Mouse (Mus musculus) liver, adult 2 months (tissue): ENCODE measurements around the gene Zbtb46. TPM values are rescaled to one million over a fixed set of nuclear protein-coding genes. Genes with fewer than 3 reads are reported as not detected.

Source experiments
- DNase-seq: peaks from one replicate; pipeline ENCODE4 v3.0.0-alpha.2; 2011; ENCODE audit warnings: low read depth, low spot score; ENCODE audit errors: extremely low read depth
- H3K27ac ChIP-seq: fragments of 200-500 bp; replicated peaks from 2 replicates; pipeline ENCODE4 v1.5.1; 2012; ENCODE audit warnings: low read depth, mild to moderate bottlenecking, control low read depth, inconsistent platforms, low read length; ENCODE audit not compliant: insufficient read depth
- H3K27me3 ChIP-seq: fragments of 200-500 bp; 2 replicates; pipeline ENCODE4 v1.6.1; 2012; ENCODE audit warnings: mild to moderate bottlenecking, moderate library complexity, low read length, inconsistent platforms; ENCODE audit not compliant: control insufficient read depth, insufficient read depth
- H3K36me3 ChIP-seq: fragments of 200-500 bp; 2 replicates; pipeline ENCODE4 v1.6.1; 2012; ENCODE audit warnings: low read length, inconsistent platforms; ENCODE audit not compliant: control insufficient read depth, insufficient read depth
- H3K4me1 ChIP-seq: fragments of 200-500 bp; 2 replicates; pipeline ENCODE4 v1.6.1; 2011; ENCODE audit warnings: low read length; ENCODE audit not compliant: control insufficient read depth, insufficient read depth
- H3K4me3 ChIP-seq: fragments of 200-500 bp; 2 replicates; pipeline ENCODE4 v1.5.1; 2011; ENCODE audit warnings: low read depth, mild to moderate bottlenecking, control low read depth, low read length, moderate library complexity; ENCODE audit not compliant: insufficient read depth
- H3K79me2 ChIP-seq: fragments of 200-500 bp; 2 replicates; pipeline ENCODE4 v1.6.1; 2012; ENCODE audit warnings: inconsistent platforms, mild to moderate bottlenecking, low read length, moderate library complexity; ENCODE audit not compliant: control insufficient read depth, insufficient read depth
- H3K9ac ChIP-seq: fragments of 200-500 bp; 2 replicates; pipeline ENCODE4 v1.6.1; 2012; ENCODE audit warnings: low read depth, mild to moderate bottlenecking, control low read depth, inconsistent platforms, low read length
- CTCF ChIP-seq: fragments of 200-500 bp; IDR thresholded peaks from 2 replicates; pipeline ENCODE4 v1.5.1; 2011; ENCODE audit warnings: low read depth, low read length, control low read depth
- POLR2A ChIP-seq: fragments of 200-500 bp; IDR thresholded peaks from 2 replicates; pipeline ENCODE4 v1.6.1; 2011; ENCODE audit warnings: low read length, control low read depth; ENCODE audit not compliant: insufficient read depth; ENCODE audit errors: extremely low read depth
- WGBS: fragments of 180-500 bp; shearing (Covaris S2); methylation state at CpG from one replicate; pipeline ENCODE4 v1.1.7; 2018; 5-methylcytosine and 5-hydroxymethylcytosine counted together
- polyA plus RNA-seq: library from polyadenylated mRNA; depleted of rRNA; stranded (reverse); fragments of >200 nt; gene quantifications from 2 replicates; pipeline ENCODE4 v1.2.3, GENCODE M21; 2012
- total RNA-seq: library from RNA; depleted of rRNA; stranded (reverse); fragments of >200 nt; gene quantifications from 2 replicates; pipeline ENCODE4 v1.2.3, GENCODE M21; 2014

The Zbtb46 gene
- total and polyA plus RNA-seq, 2 experiments, result 2.8 to 5.3 TPM

GRCm38 (mm10) chr2:181494266-181494945 lies 35.2 kb upstream of the Zbtb46 start:
- no peak overlapping the region for H3K27ac ChIP-seq
- 84% methylated on average over 26 of the region's 26 CpGs for WGBS
- no peak overlapping the region for H3K9ac ChIP-seq
- no peaks in the 10 kb centered on the region for H3K36me3 ChIP-seq
- TF ChIP-seq POLR2A (no peak), CTCF (no peak)
- DNase-seq, result no peak
- no peaks in the 10 kb centered on the region for H3K27me3 ChIP-seq
- no peak overlapping the region for H3K4me3 ChIP-seq
- no peaks in the 10 kb centered on the region for H3K79me2 ChIP-seq
- peaks cover 4% of the 10 kb centered on the region; the same call in 1 of the 2 replicates for H3K4me1 ChIP-seq

- no peak for DNase-seq
- Histone ChIP-seq H3K36me3 (no peaks in the 10 kb centered on the region), H3K27me3 (no peaks in the 10 kb centered on the region), H3K4me1 (peaks cover 3% of the 10 kb centered on the region; the same call in 1 of the 2 replicates), H3K27ac (no peak within 1 kb of the TSS), H3K9ac (no peak within 1 kb of the TSS), H3K79me2 (no peaks in the 10 kb centered on the region), H3K4me3 (no peak within 1 kb of the TSS)
- WGBS, result 90% methylated on average over 31 of the region's 31 CpGs
- TF ChIP-seq CTCF (no peak), POLR2A (no peak)
Observed at GRCm38 (mm10) chr2:181493156-181493927, 34.1 kb upstream of the Zbtb46 start, which contains the start of gene Abhd16b. Gene Abhd16b (plus strand): TSS chr2:181493206.

GRCm38 (mm10) chr2:181492206-181492605 lies 33.0 kb upstream of the Zbtb46 start:
- Histone ChIP-seq H3K4me1 (0 out of 2 replicates have a peak, but pooled peaks cover 2% of the 10 kb centered on the region), H3K79me2 (no peaks in the 10 kb centered on the region), H3K36me3 (no peaks in the 10 kb centered on the region), H3K27ac (no peak overlapping the region), H3K4me3 (no peak overlapping the region), H3K9ac (no peak overlapping the region), H3K27me3 (no peaks in the 10 kb centered on the region)
- DNase-seq, result no peak
- TF ChIP-seq POLR2A, result no peak
- 69% methylated on average over 3 of the region's 3 CpGs for WGBS

- 42% methylated on average over 7 of the region's 7 CpGs for WGBS
- H3K36me3 ChIP-seq, result no peaks in the 10 kb centered on the region
- TF ChIP-seq CTCF (no peak), POLR2A (no peak)
- H3K79me2 ChIP-seq, result no peaks in the 10 kb centered on the region
- H3K27ac ChIP-seq, result no peak overlapping the region
- peak; percentile 26 for DNase-seq
- H3K4me3 ChIP-seq, result no peak overlapping the region
- H3K4me1 ChIP-seq, result peaks cover 6% of the 10 kb centered on the region; the same call in 1 of the 2 replicates
- H3K9ac ChIP-seq, result no peak overlapping the region
- no peaks in the 10 kb centered on the region for H3K27me3 ChIP-seq
Observed at GRCm38 (mm10) chr2:181491432-181492205, 32.4 kb upstream of the Zbtb46 start.

GRCm38 (mm10) chr2:181487338-181488277 lies 28.4 kb upstream of the Zbtb46 start:
- H3K36me3 ChIP-seq, result no peaks in the 10 kb centered on the region
- H3K27me3 ChIP-seq, result no peaks in the 10 kb centered on the region
- H3K27ac ChIP-seq, result peak overlapping the region; percentile 61
- no peak overlapping the region for H3K4me3 ChIP-seq
- H3K79me2 ChIP-seq, result no peaks in the 10 kb centered on the region
- no peak for TF ChIP-seq CTCF
- no peak for TF ChIP-seq POLR2A
- WGBS, result 60% methylated on average over 5 of the region's 5 CpGs
- peak; percentile 31 for DNase-seq
- peaks cover 4% of the 10 kb centered on the region; the same call in 1 of the 2 replicates for H3K4me1 ChIP-seq
- no peak overlapping the region for H3K9ac ChIP-seq
